Mouse (Mus musculus): ENCODE measurements at regions not wholly inside any gene's neighbourhood (a gene's known extent, or its start where the extent isn't known, plus 50 kb on each side); places are given as distances from the start of the nearest gene placed in this dataset.

- Histone ChIP-seq H3K4me2 (ENCODE audit: low read depth) (no peak overlapping the region), H3K9ac (ENCODE audit: low read length) (no peak overlapping the region), H3K27ac (ENCODE audit: low read depth, low read length) (no peak overlapping the region), H3K4me1 (ENCODE audit: control insufficient read depth, insufficient read depth, low read length) (no peaks in the 10 kb centered on the region), H3K9me3 (ENCODE audit: control insufficient read depth, low read length) (no peaks in the 10 kb centered on the region), H3K27me3 (ENCODE audit: control insufficient read depth, insufficient read depth, low read length) (no peaks in the 10 kb centered on the region), H3K4me3 (ENCODE audit: low read depth, low read length) (no peak overlapping the region), H3K36me3 (ENCODE audit: control insufficient read depth, insufficient read depth, low read length) (no peaks in the 10 kb centered on the region)
- no peak for DNase-seq (ENCODE audit: low spot score)
- ATAC-seq (ENCODE audit: insufficient read depth, low FRiP score, low TSS enrichment), result no peak
- WGBS, result 85% methylated on average over 4 of the region's 4 CpGs
Observed at GRCm38 (mm10) chr4:56489361-56489760, 250.5 kb upstream of the Gm26657 start.

- H3K36me3 ChIP-seq (ENCODE audit: control insufficient read depth, insufficient read depth, low read length), result no peaks in the 10 kb centered on the region
- H3K27ac ChIP-seq (ENCODE audit: low read depth, low read length), result no peak overlapping the region
- 92% methylated on average over 8 of the region's 8 CpGs for WGBS
- H3K9ac ChIP-seq (ENCODE audit: low read length), result no peak overlapping the region
- no peak overlapping the region for H3K4me2 ChIP-seq (ENCODE audit: low read depth)
- ATAC-seq (ENCODE audit: insufficient read depth, low FRiP score, low TSS enrichment), result no peak
- no peaks in the 10 kb centered on the region for H3K4me1 ChIP-seq (ENCODE audit: control insufficient read depth, insufficient read depth, low read length)
- H3K9me3 ChIP-seq (ENCODE audit: control insufficient read depth, low read length), result no peaks in the 10 kb centered on the region
- H3K4me3 ChIP-seq (ENCODE audit: low read depth, low read length), result no peak overlapping the region
- no peak for DNase-seq (ENCODE audit: low spot score)
- H3K27me3 ChIP-seq (ENCODE audit: control insufficient read depth, insufficient read depth, low read length), result no peaks in the 10 kb centered on the region
Observed at GRCm38 (mm10) chr4:56483708-56484107, 256.2 kb upstream of the Gm26657 start.

GRCm38 (mm10) chr4:56456788-56457187 lies 283.1 kb upstream of the Gm26657 start:
- Histone ChIP-seq H3K4me1 (ENCODE audit: control insufficient read depth, insufficient read depth, low read length) (no peaks in the 10 kb centered on the region), H3K9me3 (ENCODE audit: control insufficient read depth, low read length) (no peaks in the 10 kb centered on the region), H3K4me3 (ENCODE audit: low read depth, low read length) (no peak overlapping the region), H3K4me2 (ENCODE audit: low read depth) (no peak overlapping the region), H3K27me3 (ENCODE audit: control insufficient read depth, insufficient read depth, low read length) (no peaks in the 10 kb centered on the region), H3K27ac (ENCODE audit: low read depth, low read length) (no peak overlapping the region), H3K9ac (ENCODE audit: low read length) (no peak overlapping the region), H3K36me3 (ENCODE audit: control insufficient read depth, insufficient read depth, low read length) (no peaks in the 10 kb centered on the region)
- 92% methylated on average over 4 of the region's 4 CpGs for WGBS
- DNase-seq (ENCODE audit: low spot score) (no peak), ATAC-seq (ENCODE audit: insufficient read depth, low FRiP score, low TSS enrichment) (no peak)

GRCm38 (mm10) chr4:56421575-56421974 lies 318.3 kb upstream of the Gm26657 start:
- no peak for ATAC-seq (ENCODE audit: insufficient read depth, low FRiP score, low TSS enrichment)
- H3K27me3 ChIP-seq (ENCODE audit: control insufficient read depth, insufficient read depth, low read length), result no peaks in the 10 kb centered on the region
- H3K9me3 ChIP-seq (ENCODE audit: control insufficient read depth, low read length), result no peaks in the 10 kb centered on the region
- no peaks in the 10 kb centered on the region for H3K4me1 ChIP-seq (ENCODE audit: control insufficient read depth, insufficient read depth, low read length)
- H3K36me3 ChIP-seq (ENCODE audit: control insufficient read depth, insufficient read depth, low read length), result no peaks in the 10 kb centered on the region
- H3K4me2 ChIP-seq (ENCODE audit: low read depth), result no peak overlapping the region
- H3K27ac ChIP-seq (ENCODE audit: low read depth, low read length), result no peak overlapping the region
- 69% methylated on average over 8 of the region's 8 CpGs for WGBS
- no peak overlapping the region for H3K4me3 ChIP-seq (ENCODE audit: low read depth, low read length)
- no peak for DNase-seq (ENCODE audit: low spot score)
- H3K9ac ChIP-seq (ENCODE audit: low read length), result no peak overlapping the region

GRCm38 (mm10) chr4:56419122-56419913 lies 320.6 kb upstream of the Gm26657 start:
- DNase-seq (ENCODE audit: low spot score) (no peak), ATAC-seq (ENCODE audit: insufficient read depth, low FRiP score, low TSS enrichment) (no peak)
- no peaks in the 10 kb centered on the region for H3K9me3 ChIP-seq (ENCODE audit: control insufficient read depth, low read length)
- H3K4me1 ChIP-seq (ENCODE audit: control insufficient read depth, insufficient read depth, low read length), result no peaks in the 10 kb centered on the region
- H3K36me3 ChIP-seq (ENCODE audit: control insufficient read depth, insufficient read depth, low read length), result no peaks in the 10 kb centered on the region
- 88% methylated on average over 5 of the region's 5 CpGs for WGBS
- H3K4me3 ChIP-seq (ENCODE audit: low read depth, low read length), result no peak overlapping the region
- H3K4me2 ChIP-seq (ENCODE audit: low read depth), result no peak overlapping the region
- H3K9ac ChIP-seq (ENCODE audit: low read length), result no peak overlapping the region
- H3K27me3 ChIP-seq (ENCODE audit: control insufficient read depth, insufficient read depth, low read length), result no peaks in the 10 kb centered on the region
- no peak overlapping the region for H3K27ac ChIP-seq (ENCODE audit: low read depth, low read length)

- Histone ChIP-seq H3K27me3 (ENCODE audit: control insufficient read depth, insufficient read depth, low read length) (no peaks in the 10 kb centered on the region), H3K9me3 (ENCODE audit: control insufficient read depth, low read length) (no peaks in the 10 kb centered on the region), H3K9ac (ENCODE audit: low read length) (no peak overlapping the region), H3K4me2 (ENCODE audit: low read depth) (no peak overlapping the region), H3K27ac (ENCODE audit: low read depth, low read length) (no peak overlapping the region), H3K4me1 (ENCODE audit: control insufficient read depth, insufficient read depth, low read length) (no peaks in the 10 kb centered on the region), H3K4me3 (ENCODE audit: low read depth, low read length) (no peak overlapping the region), H3K36me3 (ENCODE audit: control insufficient read depth, insufficient read depth, low read length) (no peaks in the 10 kb centered on the region)
- 51% methylated on average over 1 of the region's 1 CpGs for WGBS
- DNase-seq (ENCODE audit: low spot score) (no peak), ATAC-seq (ENCODE audit: insufficient read depth, low FRiP score, low TSS enrichment) (no peak)
Observed at GRCm38 (mm10) chr4:56411024-56411636, 328.7 kb upstream of the Gm26657 start.

- no peaks in the 10 kb centered on the region for H3K4me1 ChIP-seq (ENCODE audit: control insufficient read depth, insufficient read depth, low read length)
- H3K4me3 ChIP-seq (ENCODE audit: low read depth, low read length), result no peak overlapping the region
- H3K36me3 ChIP-seq (ENCODE audit: control insufficient read depth, insufficient read depth, low read length), result no peaks in the 10 kb centered on the region
- no peak overlapping the region for H3K9ac ChIP-seq (ENCODE audit: low read length)
- no peak for DNase-seq (ENCODE audit: low spot score)
- ATAC-seq (ENCODE audit: insufficient read depth, low FRiP score, low TSS enrichment), result no peak
- H3K27me3 ChIP-seq (ENCODE audit: control insufficient read depth, insufficient read depth, low read length), result no peaks in the 10 kb centered on the region
- H3K27ac ChIP-seq (ENCODE audit: low read depth, low read length), result no peak overlapping the region
- no peaks in the 10 kb centered on the region for H3K9me3 ChIP-seq (ENCODE audit: control insufficient read depth, low read length)
- no peak overlapping the region for H3K4me2 ChIP-seq (ENCODE audit: low read depth)
Observed at GRCm38 (mm10) chr4:56393793-56394192, 346.1 kb upstream of the Gm26657 start.

- Histone ChIP-seq H3K27ac (ENCODE audit: low read depth, low read length) (no peak overlapping the region), H3K4me2 (ENCODE audit: low read depth) (no peak overlapping the region)
- 79% methylated on average over 3 of the region's 3 CpGs for WGBS
Observed at GRCm38 (mm10) chr4:56387051-56387450, 352.8 kb upstream of the Gm26657 start.

GRCm38 (mm10) chr4:56375745-56376144 lies 364.1 kb upstream of the Gm26657 start:
- WGBS, result 60% methylated on average over 5 of the region's 5 CpGs
- Histone ChIP-seq H3K4me3 (ENCODE audit: low read depth, low read length) (no peak overlapping the region), H3K9me3 (ENCODE audit: control insufficient read depth, low read length) (no peaks in the 10 kb centered on the region), H3K9ac (ENCODE audit: low read length) (no peak overlapping the region), H3K27me3 (ENCODE audit: control insufficient read depth, insufficient read depth, low read length) (no peaks in the 10 kb centered on the region), H3K4me1 (ENCODE audit: control insufficient read depth, insufficient read depth, low read length) (no peaks in the 10 kb centered on the region), H3K27ac (ENCODE audit: low read depth, low read length) (no peak overlapping the region), H3K36me3 (ENCODE audit: control insufficient read depth, insufficient read depth, low read length) (no peaks in the 10 kb centered on the region), H3K4me2 (ENCODE audit: low read depth) (no peak overlapping the region)
- DNase-seq (ENCODE audit: low spot score) (no peak), ATAC-seq (ENCODE audit: insufficient read depth, low FRiP score, low TSS enrichment) (no peak)

More at GRCm38 (mm10) chr4:56387051-56387450, 352.8 kb upstream of the Gm26657 start:
- Histone ChIP-seq H3K9me3 (ENCODE audit: control insufficient read depth, low read length) (no peaks in the 10 kb centered on the region), H3K9ac (ENCODE audit: low read length) (no peak overlapping the region), H3K4me1 (ENCODE audit: control insufficient read depth, insufficient read depth, low read length) (no peaks in the 10 kb centered on the region), H3K27me3 (ENCODE audit: control insufficient read depth, insufficient read depth, low read length) (no peaks in the 10 kb centered on the region), H3K36me3 (ENCODE audit: control insufficient read depth, insufficient read depth, low read length) (no peaks in the 10 kb centered on the region), H3K4me3 (ENCODE audit: low read depth, low read length) (no peak overlapping the region)
- DNase-seq (ENCODE audit: low spot score) (no peak), ATAC-seq (ENCODE audit: insufficient read depth, low FRiP score, low TSS enrichment) (no peak)

Measured in neural tube, embryonic 11.5 days (tissue).